Comparison of ENCODE assay signal across 15 mouse cellular contexts in genomic region chr16:78398734-78399133, GRCm38 (mm10).
"Had no signal": no experiment of that assay in that cellular context is flagged by ENCODE, and none has a peak within 500 bp of the region (broad histone marks: within the 10 kb centered on the region; RNA-seq: fewer than 3 reads in every experiment).

No protein-coding gene starts in this region.

- H3K9me3 ChIP-seq: midbrain, embryonic 12.5 days; neural tube, embryonic 12.5 days; stomach, embryonic 15.5 days had no signal

- H3K36me3 ChIP-seq: midbrain, embryonic 12.5 days; neural tube, embryonic 12.5 days; stomach, embryonic 15.5 days had no signal

- H3K9ac ChIP-seq: liver, embryonic 14.5 days; lung, embryonic 14.5 days; midbrain, embryonic 12.5 days; neural tube, embryonic 12.5 days; stomach, embryonic 15.5 days had no signal

- H3K4me3 ChIP-seq: megakaryocyte, embryonic 14.5 days; midbrain, embryonic 12.5 days; neural tube, embryonic 12.5 days; stomach, embryonic 15.5 days had no signal

- H3K27me3 ChIP-seq: megakaryocyte, embryonic 14.5 days; midbrain, embryonic 12.5 days; neural tube, embryonic 12.5 days; stomach, embryonic 15.5 days had no signal

- H3K4me2 ChIP-seq: lung, embryonic 14.5 days; midbrain, embryonic 12.5 days; neural tube, embryonic 12.5 days; stomach, embryonic 15.5 days had no signal

- DNase-seq: lung, adult 18-20 months; lung, embryonic 14.5 days; lung, postnatal 10 days; lung, postnatal 4 days; midbrain, embryonic 14.5 days; right cerebral cortex, postnatal 14 days; right cerebral cortex, postnatal 4 days; thymus, adult 2 months; thymus, postnatal 36 days had no signal

- H3K27ac ChIP-seq: liver, embryonic 14.5 days; midbrain, embryonic 12.5 days; neural tube, embryonic 12.5 days; stomach, embryonic 15.5 days; stomach, postnatal 0 days had no signal

- H3K4me1 ChIP-seq: midbrain, embryonic 12.5 days; neural tube, embryonic 12.5 days; stomach, embryonic 15.5 days had no signal
